Mouse (Mus musculus) kidney, adult 2 months (tissue): ENCODE measurements at regions not wholly inside any gene's neighbourhood (a gene's known extent, or its start where the extent isn't known, plus 50 kb on each side); places are given as distances from the start of the nearest gene placed in this dataset.

ENCODE experiments used
- DNase-seq: peaks from one replicate; pipeline ENCODE4 v3.0.0; 2021
- H3K27ac ChIP-seq: fragments of 200-500 bp; 2 replicates; pipeline ENCODE4 v1.5.1; 2012; ENCODE audit warnings: low read depth, low read length, control low read depth, inconsistent platforms; ENCODE audit not compliant: insufficient read depth
- H3K27me3 ChIP-seq: fragments of 200-500 bp; replicated peaks from 2 replicates; pipeline ENCODE4 v1.6.1; 2012; ENCODE audit warnings: mild to moderate bottlenecking, moderate library complexity, low read length, inconsistent platforms; ENCODE audit not compliant: control insufficient read depth, insufficient read depth
- H3K36me3 ChIP-seq: fragments of 200-500 bp; 2 replicates; pipeline ENCODE4 v1.6.1; 2012; ENCODE audit warnings: mild to moderate bottlenecking, moderate library complexity, low read length, inconsistent platforms; ENCODE audit not compliant: control insufficient read depth, insufficient read depth
- H3K4me1 ChIP-seq: fragments of 200-500 bp; 2 replicates; pipeline ENCODE4 v1.6.1; 2011; ENCODE audit warnings: low read length; ENCODE audit not compliant: control insufficient read depth, insufficient read depth
- H3K4me3 ChIP-seq: fragments of 200-500 bp; 2 replicates; pipeline ENCODE4 v1.5.1; 2011; ENCODE audit warnings: mild to moderate bottlenecking, low read depth, low read length, control low read depth; ENCODE audit not compliant: insufficient read depth
- CTCF ChIP-seq: fragments of 200-500 bp; conservative IDR thresholded peaks from 2 replicates; pipeline ENCODE4 v1.5.1; 2011; ENCODE audit warnings: low read depth, mild to moderate bottlenecking, control low read depth, low read length, moderate library complexity, mixed read lengths; ENCODE audit not compliant: insufficient read depth, insufficient read length
- POLR2A ChIP-seq: fragments of 200-500 bp; IDR thresholded peaks from one replicate; pipeline ENCODE4 v1.6.1; 2011; ENCODE audit warnings: low read depth, low read length, control low read depth
- WGBS: fragments of 180-500 bp; shearing (Covaris S2); methylation state at CpG from one replicate; pipeline ENCODE4 v1.1.7; 2018; 5-methylcytosine and 5-hydroxymethylcytosine counted together

DNA sequence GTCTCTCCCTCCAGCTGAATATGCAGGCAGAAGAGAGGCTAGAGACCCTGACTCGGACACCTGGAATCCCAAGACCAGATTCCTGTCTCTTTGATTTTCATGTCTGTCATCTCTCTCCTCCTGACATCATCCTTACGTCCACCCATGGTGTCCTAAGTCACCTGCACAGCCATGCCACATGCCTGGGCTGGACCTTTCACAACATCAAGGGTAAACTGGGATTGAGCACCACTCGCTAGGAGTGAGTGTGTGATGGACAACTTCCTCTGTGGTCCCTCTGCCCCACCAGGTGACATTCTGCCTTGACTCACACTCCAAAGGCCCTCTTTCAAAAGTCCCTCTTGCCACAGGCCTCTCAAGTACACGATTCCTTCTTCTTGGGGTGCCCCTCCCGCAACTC is 244.1 kb downstream of the Bcl11b start:
- no peaks in the 10 kb centered on the region for H3K36me3 ChIP-seq
- WGBS = 85% methylated on average over 5 of the region's 5 CpGs
- no peak for DNase-seq
- no peak overlapping the region for H3K4me3 ChIP-seq
- H3K27ac ChIP-seq = no peak overlapping the region
- TF ChIP-seq CTCF (no peak), POLR2A (no peak)
- no peaks in the 10 kb centered on the region for H3K4me1 ChIP-seq
- no peaks in the 10 kb centered on the region for H3K27me3 ChIP-seq

DNA sequence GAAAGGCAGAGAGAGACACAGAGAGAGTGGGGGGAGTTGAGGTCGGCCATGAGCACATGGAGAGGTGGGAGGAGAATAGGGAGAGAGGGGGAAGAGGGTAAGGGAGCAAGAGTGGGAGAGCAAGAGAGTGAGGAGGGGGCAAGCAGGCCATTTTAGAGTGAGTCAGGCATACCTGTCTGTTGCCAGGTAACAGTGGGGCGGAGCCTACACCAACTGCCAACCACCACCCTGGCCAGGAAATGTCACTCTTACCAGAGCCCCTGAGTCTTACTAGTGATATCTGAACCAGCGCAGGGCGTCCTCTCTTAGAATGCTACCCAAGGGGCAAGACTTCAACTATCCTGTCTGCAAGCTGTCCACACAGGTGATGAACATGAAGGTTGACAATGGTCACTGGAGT is 243.5 kb downstream of the Bcl11b start:
- Histone ChIP-seq H3K36me3 (no peaks in the 10 kb centered on the region), H3K27me3 (no peaks in the 10 kb centered on the region), H3K4me3 (no peak overlapping the region), H3K27ac (no peak overlapping the region), H3K4me1 (no peaks in the 10 kb centered on the region)
- no peak for DNase-seq
- 91% methylated on average over 4 of the region's 4 CpGs for WGBS
- TF ChIP-seq POLR2A = no peak

DNA sequence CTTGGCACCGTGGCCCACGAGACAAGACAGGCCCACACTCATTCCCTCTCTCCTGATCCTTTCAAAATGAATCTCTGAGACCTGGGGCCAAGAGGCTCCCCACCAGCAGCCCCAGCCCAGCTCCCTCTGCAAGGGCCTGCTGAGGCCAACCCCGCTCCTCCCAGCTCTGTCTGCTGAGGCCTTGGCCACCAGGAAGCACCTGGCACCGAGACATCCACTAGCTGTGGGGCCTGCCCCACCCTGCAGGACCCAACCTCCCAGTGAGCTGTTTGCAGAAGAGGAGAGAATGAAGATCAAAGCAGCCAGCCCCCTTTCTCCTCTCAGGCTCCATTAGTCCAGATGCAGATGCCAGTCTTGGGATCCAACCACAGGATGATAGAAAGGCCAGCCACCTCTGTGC is 241.3 kb downstream of the Bcl11b start:
- H3K36me3 ChIP-seq = no peaks in the 10 kb centered on the region
- TF ChIP-seq CTCF (no peak), POLR2A (no peak)
- H3K27me3 ChIP-seq = no peaks in the 10 kb centered on the region
- WGBS = 83% methylated on average over 4 of the region's 4 CpGs
- no peak overlapping the region for H3K4me3 ChIP-seq
- no peaks in the 10 kb centered on the region for H3K4me1 ChIP-seq
- no peak for DNase-seq
- H3K27ac ChIP-seq = no peak overlapping the region

DNA sequence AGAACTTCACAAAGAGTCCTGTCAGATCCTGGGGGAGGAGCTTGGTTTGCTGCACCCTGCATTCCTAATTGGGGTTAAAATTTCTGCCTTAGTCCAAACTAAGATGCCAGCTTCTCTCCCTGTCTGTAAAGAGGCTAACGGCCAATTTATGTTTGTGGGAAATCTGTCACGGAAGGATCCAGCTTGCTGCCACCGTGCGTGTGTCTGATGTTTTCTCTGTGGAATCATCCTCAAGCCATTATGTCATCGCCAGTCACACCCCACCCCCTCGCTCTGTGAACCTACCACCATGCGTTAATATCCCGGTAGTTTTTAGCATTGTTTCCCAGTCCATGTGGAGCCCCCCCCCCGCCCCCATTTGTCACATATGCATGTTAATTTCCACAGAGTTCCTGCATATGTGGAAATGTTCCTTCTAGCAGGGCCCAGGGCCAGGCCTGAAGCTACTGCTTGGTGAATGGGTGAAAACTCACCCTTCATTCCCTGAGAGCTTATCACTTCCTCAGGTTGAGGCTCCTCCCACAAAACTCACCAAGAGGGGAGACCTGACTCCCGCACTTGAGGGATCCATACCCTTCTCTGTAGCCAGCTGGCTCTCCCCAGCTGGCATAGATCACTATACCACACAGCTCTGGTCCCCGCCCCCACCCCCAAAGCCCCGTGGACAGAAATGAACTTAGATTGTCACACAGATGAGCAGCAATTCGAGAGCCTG is 233.4 kb downstream of the Bcl11b start:
- no peak overlapping the region for H3K4me3 ChIP-seq
- H3K27me3 ChIP-seq = no peaks in the 10 kb centered on the region
- no peak for TF ChIP-seq CTCF
- no peak for TF ChIP-seq POLR2A
- no peaks in the 10 kb centered on the region for H3K4me1 ChIP-seq
- 66% methylated on average over 13 of the region's 13 CpGs for WGBS
- DNase-seq = no peak
- no peaks in the 10 kb centered on the region for H3K36me3 ChIP-seq
- H3K27ac ChIP-seq = no peak overlapping the region

DNA sequence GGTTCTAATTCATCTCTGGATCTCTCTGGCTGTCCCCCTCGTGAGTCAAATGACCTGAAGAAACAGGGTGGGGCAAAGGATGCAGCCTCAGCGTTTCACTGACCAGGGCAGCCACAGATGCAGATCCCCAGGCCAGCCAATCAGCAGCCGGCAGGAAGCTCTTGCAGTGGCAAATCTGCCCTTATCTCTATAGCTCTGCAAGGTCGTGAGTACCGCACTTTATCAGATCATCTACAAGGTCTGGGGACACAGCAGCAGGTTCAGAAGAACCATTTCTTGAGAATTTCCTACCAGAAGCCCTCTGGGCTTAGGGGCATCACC is 232.9 kb downstream of the Bcl11b start:
- Histone ChIP-seq H3K27me3 (no peaks in the 10 kb centered on the region), H3K27ac (no peak overlapping the region), H3K4me1 (no peaks in the 10 kb centered on the region), H3K36me3 (no peaks in the 10 kb centered on the region), H3K4me3 (no peak overlapping the region)
- WGBS = 26% methylated on average over 5 of the region's 5 CpGs
- no peak for TF ChIP-seq CTCF
- no peak for DNase-seq

GRCm38 (mm10) chr12:107771325-107771724 is 232.1 kb downstream of the Bcl11b start:
- Histone ChIP-seq H3K27ac (no peak overlapping the region), H3K4me3 (no peak overlapping the region), H3K36me3 (no peaks in the 10 kb centered on the region), H3K27me3 (no peaks in the 10 kb centered on the region), H3K4me1 (no peaks in the 10 kb centered on the region)
- DNase-seq = no peak
- 70% methylated on average over 2 of the region's 2 CpGs for WGBS
- no peak for TF ChIP-seq CTCF
- no peak for TF ChIP-seq POLR2A

DNA sequence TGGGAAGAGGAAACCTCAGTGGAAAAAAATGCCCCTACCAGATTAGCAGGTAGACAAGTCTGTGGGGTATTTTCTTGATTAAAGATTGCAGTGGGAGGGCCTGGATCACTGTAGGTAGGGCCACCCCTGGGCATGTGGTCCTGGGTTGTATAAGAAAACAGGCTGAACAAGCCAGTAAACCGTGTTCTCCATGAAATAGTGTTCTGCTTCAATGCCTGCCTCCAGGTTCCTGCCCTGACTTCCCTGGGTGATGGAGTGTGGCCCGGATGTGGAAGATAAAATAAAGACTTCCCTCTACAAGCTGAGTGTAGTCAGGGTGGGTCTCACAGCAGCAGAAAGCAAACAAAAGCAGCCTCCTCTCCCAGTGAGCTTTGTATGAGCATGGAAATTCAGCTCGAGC is 231.6 kb downstream of the Bcl11b start:
- Histone ChIP-seq H3K27ac (no peak overlapping the region), H3K27me3 (no peaks in the 10 kb centered on the region), H3K4me3 (no peak overlapping the region), H3K4me1 (no peaks in the 10 kb centered on the region), H3K36me3 (no peaks in the 10 kb centered on the region)
- 33% methylated on average over 3 of the region's 3 CpGs for WGBS
- no peak for DNase-seq
- TF ChIP-seq CTCF (no peak), POLR2A (no peak)

GRCm38 (mm10) chr12:107778046-107778445 is 225.4 kb downstream of the Bcl11b start:
- no peak for DNase-seq
- TF ChIP-seq POLR2A (no peak), CTCF (no peak)
- Histone ChIP-seq H3K4me3 (no peak overlapping the region), H3K27ac (no peak overlapping the region), H3K36me3 (no peaks in the 10 kb centered on the region), H3K27me3 (no peaks in the 10 kb centered on the region), H3K4me1 (no peaks in the 10 kb centered on the region)
- 66% methylated on average over 9 of the region's 9 CpGs for WGBS
